Mouse (Mus musculus) ovary, postnatal 36 days (tissue): ENCODE results near the gene Zdhhc9.

Experiments
- DNase-seq: peaks from one replicate; pipeline ENCODE4 v3.0.0; 2022; ENCODE audit warnings: low spot score, mixed read lengths

Gene Zdhhc9

GRCm38 (mm10) chrX:48170368-48170767 lies 38.3 kb downstream of the Zdhhc9 start:
- no peak for DNase-seq

- DNase-seq = no peak
These were observed 38.8 kb downstream of the Zdhhc9 start for GRCm38 (mm10) chrX:48169892-48170291.

DNA sequence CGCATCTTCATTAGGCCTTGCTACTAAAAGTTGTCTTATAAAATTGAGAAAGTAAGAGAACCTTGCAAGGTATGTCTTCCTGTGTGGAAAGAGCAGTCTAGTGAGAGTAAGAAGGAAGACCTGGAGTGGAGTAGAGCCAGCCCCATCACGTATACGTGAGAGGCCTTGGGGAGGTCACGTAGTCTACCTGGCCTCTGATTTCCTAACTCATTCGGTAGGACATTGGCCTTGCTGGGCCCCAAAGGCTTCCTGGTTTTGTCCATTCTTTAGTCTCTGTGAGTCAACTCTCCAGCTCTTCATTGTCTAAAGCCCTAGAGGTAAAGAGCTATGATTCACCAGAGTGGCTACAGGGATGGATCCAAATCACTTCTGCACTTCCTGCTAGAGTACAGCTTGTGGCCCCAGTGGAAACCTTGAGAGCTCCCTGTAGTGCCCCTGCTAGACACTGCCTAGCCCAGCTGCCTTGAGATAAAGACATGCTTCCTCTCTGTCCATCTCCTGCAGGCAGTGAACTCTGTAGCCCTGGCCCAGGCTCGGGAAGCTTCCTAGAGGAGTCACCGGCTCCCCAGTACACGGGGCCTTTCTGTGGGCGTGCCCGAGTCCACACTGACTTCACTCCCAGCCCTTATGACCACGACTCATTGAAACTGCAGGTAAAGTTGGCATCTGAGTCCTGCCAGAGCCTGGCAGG lies 50.3 kb downstream of the Zdhhc9 start:
- DNase-seq = no peak

DNA sequence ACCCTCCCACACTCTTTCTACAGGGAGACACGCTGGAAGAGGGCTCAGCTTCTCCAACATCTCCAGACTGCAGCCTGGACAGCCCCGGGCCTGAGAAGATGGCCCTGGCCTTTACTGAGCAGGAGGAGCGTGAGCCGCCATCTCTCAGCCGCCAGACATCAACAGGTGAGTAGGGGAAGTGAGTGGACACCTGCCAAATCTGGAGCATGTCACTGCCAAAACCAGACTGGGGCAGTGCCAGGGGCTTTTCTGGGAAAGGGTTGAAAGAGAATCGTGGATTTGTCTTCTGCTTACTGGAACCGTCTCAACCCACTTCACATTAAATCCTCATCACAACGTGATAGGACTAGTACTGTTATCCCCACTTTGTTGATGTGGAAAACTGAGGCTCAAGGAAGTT lies 51.3 kb downstream of the Zdhhc9 start:
- no peak for DNase-seq

DNA sequence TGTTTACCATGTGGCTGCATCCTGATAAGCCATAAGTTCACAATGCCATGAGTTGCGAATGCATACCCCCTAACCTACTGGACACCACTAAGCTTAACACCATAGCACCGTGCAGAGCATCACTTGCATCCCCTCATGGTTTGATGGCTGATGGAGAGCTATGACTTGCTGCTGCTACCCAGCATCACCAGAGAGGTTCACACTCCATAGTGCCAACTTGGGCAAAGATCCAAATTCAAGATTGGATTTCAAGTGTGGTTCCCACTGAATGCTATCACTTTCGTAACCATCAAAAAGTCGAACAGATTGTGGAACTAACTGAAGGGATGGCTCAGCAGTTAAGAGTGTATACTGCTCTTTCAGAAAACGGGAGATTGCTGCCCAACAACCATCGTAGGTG lies 53.2 kb downstream of the Zdhhc9 start:
- DNase-seq = no peak

DNA sequence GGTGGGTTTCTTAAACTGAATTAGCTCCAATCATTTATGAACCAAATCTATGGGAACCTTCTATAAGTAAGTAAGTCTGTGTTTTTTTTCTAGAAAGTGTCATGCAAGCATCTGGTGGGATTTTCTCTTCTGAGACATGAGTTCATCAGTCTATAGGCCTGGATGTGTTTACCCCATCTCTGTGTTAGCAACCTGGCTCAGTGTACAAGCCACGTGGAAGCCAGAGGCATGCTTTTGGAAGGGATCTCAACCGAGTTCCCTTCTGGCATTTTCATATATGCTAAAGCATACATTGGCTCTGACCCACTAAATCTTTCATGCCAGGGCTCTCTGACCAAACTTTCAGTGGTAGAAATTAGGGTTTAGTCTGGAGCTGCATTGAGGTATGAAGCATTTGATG lies 54.7 kb downstream of the Zdhhc9 start:
- no peak for DNase-seq

DNA sequence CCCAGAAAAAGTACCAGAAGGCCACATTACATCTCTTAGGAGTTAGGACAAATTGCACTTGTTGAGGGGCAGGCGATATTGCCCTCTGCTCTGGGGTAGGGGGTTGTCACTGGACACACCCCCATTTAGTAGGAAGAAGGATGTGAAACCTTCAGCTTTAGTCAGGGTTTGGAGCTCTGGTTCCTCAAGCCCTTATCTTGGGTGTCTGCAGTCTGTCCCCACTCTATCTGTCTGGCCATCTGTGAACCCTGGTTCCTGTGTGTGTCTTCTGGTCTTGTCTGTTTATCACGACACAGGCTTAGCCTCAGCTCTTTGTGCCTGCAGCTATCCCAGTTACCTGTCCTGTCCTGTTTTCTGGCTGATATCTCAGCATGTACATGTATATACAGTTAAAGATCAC lies 55.3 kb downstream of the Zdhhc9 start:
- no peak for DNase-seq

- no peak for DNase-seq
These were observed 56.6 kb downstream of the Zdhhc9 start for GRCm38 (mm10) chrX:48152106-48152505.

DNA sequence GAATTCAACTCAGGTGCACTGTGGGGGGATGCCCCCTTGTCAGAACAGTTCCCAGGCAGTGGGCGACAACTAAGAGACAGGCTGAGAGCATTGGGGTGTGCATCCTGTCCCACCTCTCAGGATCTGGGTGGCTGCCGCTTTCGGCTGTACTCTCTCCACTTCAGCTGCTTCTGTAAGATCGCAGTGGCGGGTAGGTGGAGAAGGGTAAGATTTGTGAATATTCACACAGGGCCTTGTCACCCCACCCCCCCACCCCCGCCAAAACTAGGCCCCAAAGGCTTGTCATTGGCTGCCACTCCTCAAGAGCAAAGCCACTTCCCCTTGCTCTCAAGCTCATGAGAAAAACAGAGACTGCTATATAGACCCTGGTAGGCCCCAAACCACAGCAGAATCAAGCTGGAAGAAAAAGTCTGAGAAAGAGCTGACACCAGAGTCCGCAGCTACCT lies 60.9 kb downstream of the Zdhhc9 start:
- no peak for DNase-seq

GRCm38 (mm10) chrX:48147226-48147625 lies 61.5 kb downstream of the Zdhhc9 start:
- DNase-seq = no peak

- no peak for DNase-seq
These were observed 62.4 kb downstream of the Zdhhc9 start, which contains the start of gene Sash3 for GRCm38 (mm10) chrX:48146262-48146661. TSS of gene Sash3 (plus strand) at chrX:48146436.

DNA sequence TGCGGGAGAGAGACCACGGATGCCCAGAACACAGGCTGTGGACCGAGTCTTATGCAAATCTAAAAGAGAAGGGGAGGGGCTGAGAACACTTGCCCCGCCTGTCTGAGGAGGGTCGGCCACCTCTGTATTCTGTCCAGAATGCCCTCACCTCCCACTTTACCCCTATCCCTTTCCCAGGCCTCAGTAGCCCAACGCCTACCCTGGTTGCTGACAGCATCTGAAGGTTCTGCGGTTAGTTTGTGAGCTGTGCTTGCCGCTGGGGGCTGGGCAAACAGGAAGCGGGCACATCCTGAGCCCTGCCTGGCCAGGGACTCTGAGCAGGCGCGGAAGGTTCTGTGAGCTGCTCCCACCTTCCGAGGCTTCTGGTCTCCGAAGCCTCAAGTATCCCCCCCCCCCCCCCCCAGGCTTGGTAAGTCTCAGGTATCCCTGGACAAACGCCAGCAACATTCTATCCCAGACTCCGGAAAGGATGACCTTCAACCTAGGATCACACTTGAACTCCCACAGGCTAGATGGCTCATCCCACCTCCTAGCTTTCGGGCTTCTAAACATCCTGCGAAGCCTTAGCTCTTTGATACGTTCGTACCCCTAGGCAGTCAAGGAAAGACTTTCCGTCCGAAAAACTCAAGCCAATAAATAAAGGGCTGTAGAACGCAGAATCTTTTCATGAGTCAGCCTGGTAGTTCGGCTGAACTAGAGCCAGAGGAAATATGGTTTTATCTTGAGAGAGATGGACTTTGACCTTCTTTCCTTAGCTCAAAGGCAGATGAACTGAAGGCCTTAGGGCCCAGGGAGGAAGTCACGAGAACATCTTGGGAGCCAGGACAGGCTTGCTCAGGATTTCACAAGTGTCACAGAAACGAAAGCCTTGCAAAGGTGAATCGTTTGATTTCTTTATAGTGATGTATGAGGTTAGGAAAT lies 65.0 kb downstream of the Zdhhc9 start:
- DNase-seq = no peak

- no peak for DNase-seq
These were observed 67.2 kb downstream of the Zdhhc9 start for GRCm38 (mm10) chrX:48141481-48141880.

- DNase-seq = no peak
These were observed 68.3 kb downstream of the Zdhhc9 start for GRCm38 (mm10) chrX:48140286-48140877.

GRCm38 (mm10) chrX:48139368-48140285 lies 69.1 kb downstream of the Zdhhc9 start:
- DNase-seq = no peak

DNA sequence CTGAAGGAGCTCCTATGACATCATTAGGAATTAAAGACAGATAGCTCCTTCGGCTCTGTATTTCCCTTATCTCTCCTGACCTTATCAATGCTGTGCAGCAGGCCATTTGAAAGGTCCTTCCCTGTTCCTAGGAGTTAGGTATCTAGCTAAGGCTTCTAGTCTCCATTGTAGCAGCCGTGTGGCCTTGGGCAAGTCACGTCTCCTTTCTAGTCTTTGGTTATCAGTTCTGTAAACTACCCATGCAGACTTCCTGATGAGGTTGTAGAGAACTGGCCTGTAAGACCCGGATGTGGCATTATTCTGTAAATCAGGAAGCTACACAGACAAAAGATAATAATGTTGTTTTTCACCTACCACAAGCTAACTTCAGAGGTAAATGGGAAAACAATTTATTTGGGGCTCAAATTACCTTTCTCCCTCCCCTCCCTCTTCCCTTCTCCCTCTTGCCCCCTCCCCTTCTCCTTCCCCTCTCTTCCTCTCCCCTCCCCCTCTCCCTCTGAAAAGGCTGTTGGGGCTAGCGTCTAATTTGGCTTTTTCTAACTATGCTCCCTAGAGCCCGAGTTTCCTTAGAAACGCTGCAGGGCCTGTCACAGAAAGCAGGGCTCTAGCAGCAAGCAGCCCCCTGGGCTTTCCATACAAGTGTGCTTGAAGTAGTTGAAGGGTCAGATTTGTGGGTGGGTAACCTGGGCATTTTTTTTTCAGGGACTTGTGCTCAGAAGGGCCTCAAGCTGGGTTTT lies 70.0 kb downstream of the Zdhhc9 start:
- no peak for DNase-seq

DNA sequence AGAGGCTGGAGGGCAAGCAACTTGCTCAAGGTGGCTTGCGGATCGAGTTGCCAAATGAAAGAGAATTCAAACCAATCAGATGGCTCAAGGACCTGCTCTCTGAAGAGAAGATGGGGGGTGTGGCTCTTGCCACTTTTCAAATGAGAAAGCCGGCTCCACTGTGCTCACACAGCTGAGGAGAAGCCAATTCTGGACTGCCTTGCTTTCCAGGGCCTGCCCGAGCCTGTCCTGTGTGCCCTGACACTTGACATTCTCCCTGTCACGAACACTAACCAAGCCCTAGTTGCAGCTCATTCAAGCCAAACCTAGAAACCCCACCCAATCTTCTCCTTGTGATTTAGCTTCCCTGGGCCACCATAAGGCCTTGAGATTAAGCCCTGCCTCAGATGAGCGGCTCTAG lies 70.7 kb downstream of the Zdhhc9 start:
- no peak for DNase-seq

GRCm38 (mm10) chrX:48136935-48137334 lies 71.7 kb downstream of the Zdhhc9 start:
- no peak for DNase-seq

GRCm38 (mm10) chrX:48129167-48129566 lies 79.5 kb downstream of the Zdhhc9 start:
- DNase-seq = no peak

- no peak for DNase-seq
These were observed 81.0 kb downstream of the Zdhhc9 start for GRCm38 (mm10) chrX:48127502-48128218.
